8 mouse cellular contexts compared by ENCODE assay signal in genomic region chr11:117333150-117333715, GRCm38 (mm10).
DNase-seq lines count a peak whose midpoint lies in the region; ATAC-seq and TF ChIP-seq lines count a peak whose summit lies in the region.

No protein-coding gene starts in this region.

- H3K4me3 ChIP-seq in heart, embryonic 14.5 days (ENCODE audit: control insufficient read depth in 1 of 2, insufficient read depth in 1 of 2, low read depth in 1 of 2, low read length in 2 of 2) = peak overlapping the region; percentile 48 to 58
- peak overlapping the region; percentile 75 for H3K4me3 ChIP-seq in G1E (ENCODE audit: low read depth, low read length)
- H3K4me3 ChIP-seq in hindbrain, embryonic 10.5 days = peak overlapping the region; percentile 79
- peak overlapping the region; percentile 70 for H3K4me3 ChIP-seq in macrophage (ENCODE audit: inconsistent target)

- H3K4me1 ChIP-seq in heart, embryonic 14.5 days (ENCODE audit: control insufficient read depth in 2 of 2, insufficient read depth in 2 of 2, low read length in 2 of 2) = peaks cover 51 to 66% of the 10 kb centered on the region in 2 experiments
- peaks cover 94% of the 10 kb centered on the region for H3K4me1 ChIP-seq in G1E (ENCODE audit: insufficient read depth, low read depth, low read length)
- H3K4me1 ChIP-seq in hindbrain, embryonic 10.5 days (replicated peaks) = peaks cover 83% of the 10 kb centered on the region

- peak overlapping the region; percentile 66 for H3K4me2 ChIP-seq in heart, embryonic 14.5 days (ENCODE audit: low read length)

- peaks cover 98% of the 10 kb centered on the region for H3K79me2 ChIP-seq in macrophage (ENCODE audit: inconsistent target)

- 33% methylated on average over 13 of the region's 13 CpGs for WGBS in heart, embryonic 14.5 days
- WGBS in hindbrain, embryonic 10.5 days = 14% methylated on average over 13 of the region's 13 CpGs
- WGBS in macrophage (ENCODE audit: missing documents) = 10% methylated on average over 13 of the region's 13 CpGs

- ATAC-seq in heart, embryonic 14.5 days (ENCODE audit: insufficient number of reproducible peaks, insufficient read depth, low FRiP score, low read depth) = no peak
- ATAC-seq in G1E (ENCODE audit: extremely low read depth, insufficient number of reproducible peaks, low FRiP score, poor library complexity, severe bottlenecking) = no peak
- ATAC-seq in erythroid progenitor cell, adult 5-6 weeks (replicated peaks; ENCODE audit: low FRiP score, poor library complexity, severe bottlenecking) = no peak

- H3K9me3 ChIP-seq in heart, embryonic 14.5 days (ENCODE audit: control insufficient read depth, low read length) = no peaks in the 10 kb centered on the region
- H3K9me3 ChIP-seq in G1E (replicated peaks) = no peaks in the 10 kb centered on the region
- H3K9me3 ChIP-seq in hindbrain, embryonic 10.5 days = no peaks in the 10 kb centered on the region

- no peak for TF ChIP-seq CTCF in G1E (IDR thresholded peaks at IDR 0.05; ENCODE audit: low read depth, low read length)

- DNase-seq in heart, postnatal 36 days = no peak
- no peak for DNase-seq in G1E (ENCODE audit: low spot score)
- no peak for DNase-seq in hindbrain, embryonic 10.5 days (ENCODE audit: low spot score)
- DNase-seq in adrenal gland, adult 8-10 months = no peak
- no peak for DNase-seq in ovary, postnatal 14 days (ENCODE audit: low spot score)

- intact Hi-C loops in heart, postnatal 36 days (cut with DNase I) = no loop called here

- H3K27me3 ChIP-seq in heart, embryonic 14.5 days (ENCODE audit: control insufficient read depth, insufficient read depth, low read length) = no peaks in the 10 kb centered on the region
- no peaks in the 10 kb centered on the region for H3K27me3 ChIP-seq in G1E (ENCODE audit: insufficient read depth, low read length)
- no peaks in the 10 kb centered on the region for H3K27me3 ChIP-seq in hindbrain, embryonic 10.5 days (ENCODE audit: insufficient read depth, poor library complexity, severe bottlenecking)

- no peaks in the 10 kb centered on the region for H3K36me3 ChIP-seq in heart, embryonic 14.5 days (ENCODE audit: control insufficient read depth, insufficient read depth, low read length)
- H3K36me3 ChIP-seq in G1E (replicated peaks) (peaks cover 60% of the 10 kb centered on the region), macrophage (ENCODE audit: inconsistent target) (no peaks in the 10 kb centered on the region)
- peaks cover 43% of the 10 kb centered on the region for H3K36me3 ChIP-seq in hindbrain, embryonic 10.5 days

- H3K9ac ChIP-seq in heart, embryonic 14.5 days (ENCODE audit: low read length) = peak overlapping the region; percentile 66

- peak overlapping the region; percentile 56 to 72 for H3K27ac ChIP-seq in heart, embryonic 14.5 days (replicated peaks in 1 of 2; ENCODE audit: control insufficient read depth in 1 of 2, insufficient read depth in 1 of 2, low read depth in 2 of 2, low read length in 2 of 2)
- peak overlapping the region; percentile 99 for H3K27ac ChIP-seq in hindbrain, embryonic 10.5 days
- peak overlapping the region; percentile 95 for H3K27ac ChIP-seq in macrophage
